Mouse (Mus musculus) gastrocnemius, adult 18-20 months (tissue): Measurements from ENCODE around the gene Ebi3. TPM values are rescaled to one million over a fixed set of nuclear protein-coding genes. Genes with fewer than 3 reads are reported as not detected.

ENCODE experiments used
- DNase-seq: peaks from one replicate; pipeline ENCODE4 v3.0.0; 2021; ENCODE audit warnings: low spot score
- total RNA-seq, 2 experiments: library from RNA; stranded (reverse); gene quantifications; 2 replicates each; pipeline ENCODE4 v1.2.3; 2021

Gene Ebi3
- total RNA-seq, 2 experiments from 2014 or later = 0.27 to 0.38 TPM

DNA sequence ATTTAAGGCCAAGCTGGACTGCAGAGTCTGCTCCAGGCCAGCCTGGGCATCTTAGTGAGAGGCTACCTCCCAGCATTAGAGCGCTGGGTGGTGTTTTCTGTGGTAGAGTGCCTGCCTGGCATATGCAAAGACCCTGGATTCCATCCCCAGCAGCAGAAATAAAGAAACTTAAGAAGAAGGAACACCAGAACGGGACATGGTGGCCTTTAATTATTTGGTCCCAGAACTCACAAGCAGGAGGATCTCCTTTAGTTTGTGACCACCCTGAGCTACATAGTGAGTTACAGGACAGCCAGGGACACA lies 6.1 kb downstream of the Ebi3 start:
- DNase-seq = no peak

DNA sequence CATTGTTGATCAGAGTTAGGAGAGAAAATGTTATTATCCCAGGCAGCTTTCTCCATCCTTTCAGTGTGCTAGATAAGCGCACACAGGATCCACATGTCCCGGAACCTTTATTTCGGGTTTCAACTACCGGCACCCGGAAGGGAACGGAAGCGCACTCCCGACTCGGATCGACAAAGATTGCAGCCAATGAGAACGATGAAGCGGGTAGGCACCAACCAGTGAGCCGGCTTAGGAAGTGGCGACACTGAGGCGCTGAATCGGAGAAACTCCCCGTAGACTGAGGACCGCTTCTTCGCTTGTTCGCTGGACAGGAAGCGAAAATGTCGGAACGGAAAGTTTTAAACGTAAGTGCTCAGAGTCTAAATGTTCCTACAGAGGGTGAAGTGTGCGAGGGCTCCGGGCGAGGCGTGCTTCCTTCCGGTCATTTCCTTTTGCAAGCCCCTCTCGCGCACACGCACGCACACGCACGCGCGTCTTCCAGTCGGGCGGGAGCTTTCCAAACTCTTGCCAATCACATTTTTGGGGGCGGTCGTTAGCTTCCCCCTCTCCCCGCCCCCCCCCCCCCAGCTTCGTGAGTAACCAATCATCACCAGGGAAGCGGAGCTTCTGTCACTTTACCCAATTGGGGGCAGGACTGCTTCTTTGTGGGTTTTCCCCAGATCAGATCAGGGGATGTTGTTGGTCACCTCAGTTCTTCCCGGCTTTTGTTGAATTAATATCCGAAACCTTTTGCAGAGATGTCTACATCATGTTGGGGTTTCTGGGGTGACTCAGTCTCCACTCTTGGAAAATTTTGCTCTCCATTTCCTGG lies 6.7 kb downstream of the Ebi3 start, which contains the start of gene Yju2:
Gene Yju2 (plus strand): TSS at position 182 of the 811 bp plus-strand sequence.
- DNase-seq = peak; percentile 93

DNA sequence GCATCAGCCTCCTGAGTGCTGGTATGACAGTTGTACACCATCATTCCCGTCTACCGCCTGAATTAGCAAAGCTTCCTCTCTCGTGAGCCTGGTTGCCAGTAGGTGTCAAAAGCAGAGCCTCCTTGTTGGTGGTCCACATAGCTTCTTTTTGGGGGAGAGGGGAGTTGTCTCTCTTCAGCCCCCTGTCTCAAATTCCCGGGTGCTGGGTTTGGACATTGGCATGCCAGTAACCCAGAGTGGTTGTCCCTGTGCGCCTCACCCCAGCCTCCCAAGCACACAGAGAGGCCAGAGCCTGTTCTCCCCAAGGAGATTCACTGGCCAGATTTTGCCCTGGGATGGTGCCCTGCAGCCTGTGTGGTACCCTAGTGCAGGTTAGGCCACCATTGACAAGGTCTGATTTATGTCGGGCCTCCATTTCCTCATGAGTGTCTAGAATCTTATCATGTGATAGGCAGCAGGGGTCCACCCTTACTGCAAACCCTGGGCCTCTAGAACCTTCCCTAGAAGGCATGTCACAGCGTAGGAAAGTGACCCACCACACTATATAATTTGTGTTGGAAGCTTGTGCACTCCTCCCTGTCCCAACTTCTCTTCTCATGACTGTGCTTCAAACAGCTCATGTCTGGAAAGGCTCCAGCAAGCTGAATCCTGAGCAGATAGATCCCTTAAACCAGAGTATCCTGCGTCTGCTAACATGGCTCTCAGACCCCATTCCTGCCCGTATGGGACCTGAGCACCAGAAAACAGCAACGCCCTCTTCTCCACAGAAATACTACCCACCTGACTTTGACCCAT lies 7.7 kb downstream of the Ebi3 start:
- no peak for DNase-seq

DNA sequence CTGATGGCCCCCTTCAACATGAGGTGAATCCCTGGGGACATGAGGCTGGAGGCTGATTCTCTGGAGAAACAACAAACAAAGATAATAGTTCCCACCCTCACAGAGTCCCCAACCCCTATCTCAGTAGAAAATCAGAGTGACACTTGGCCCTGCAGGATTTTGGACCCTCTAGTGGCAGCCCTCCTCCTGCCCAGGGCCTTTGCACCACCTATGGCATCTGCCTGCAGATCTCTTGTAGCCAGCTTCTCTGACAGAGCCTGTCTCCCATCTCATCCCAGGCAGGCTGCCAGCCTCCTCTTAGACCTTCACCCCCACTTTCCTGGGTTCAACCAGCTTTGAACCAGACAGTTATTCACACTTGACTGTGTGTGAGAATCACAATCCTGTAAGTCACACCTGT lies 8.4 kb downstream of the Ebi3 start:
- DNase-seq = no peak

DNA sequence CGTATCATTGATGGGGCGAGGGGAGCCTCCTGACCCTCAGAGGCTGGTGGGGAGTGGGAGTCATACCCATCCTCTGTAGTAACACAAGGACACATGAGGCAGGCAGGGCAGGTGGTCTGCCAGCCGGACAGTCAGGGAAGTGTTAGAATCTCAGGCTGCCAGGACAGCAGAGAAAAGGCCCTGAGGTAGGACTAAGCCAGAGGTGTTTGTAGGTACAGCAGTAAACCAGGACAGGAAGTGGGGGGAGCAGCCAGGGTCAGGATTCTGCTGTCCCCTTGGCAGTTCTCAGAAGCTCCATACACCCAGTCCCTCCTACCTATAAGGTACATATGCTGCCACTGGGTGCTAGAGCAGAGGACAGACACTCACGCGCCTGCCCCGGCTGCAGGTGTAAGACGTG lies 9.2 kb downstream of the Ebi3 start:
- no peak for DNase-seq

DNA sequence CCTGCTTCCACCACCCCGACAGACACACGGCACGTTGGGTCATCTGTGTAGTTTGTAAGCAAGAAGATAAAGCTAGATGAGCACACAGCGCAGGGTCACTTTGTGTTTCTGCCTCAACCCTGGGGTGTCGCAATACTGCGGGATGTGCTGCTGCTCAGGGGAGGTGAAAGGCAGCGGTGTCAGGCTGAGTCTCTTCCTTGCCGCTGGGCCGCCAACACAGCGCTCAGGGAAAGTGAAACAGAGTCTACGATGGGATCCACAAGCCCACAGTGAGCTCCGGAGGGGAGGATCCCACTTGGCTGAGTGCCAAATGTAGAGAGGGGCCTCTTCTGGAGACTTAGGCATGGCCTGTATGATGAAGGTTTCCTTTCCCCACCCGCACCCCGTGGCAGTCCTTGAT lies 10.7 kb downstream of the Ebi3 start:
- no peak for DNase-seq

DNA sequence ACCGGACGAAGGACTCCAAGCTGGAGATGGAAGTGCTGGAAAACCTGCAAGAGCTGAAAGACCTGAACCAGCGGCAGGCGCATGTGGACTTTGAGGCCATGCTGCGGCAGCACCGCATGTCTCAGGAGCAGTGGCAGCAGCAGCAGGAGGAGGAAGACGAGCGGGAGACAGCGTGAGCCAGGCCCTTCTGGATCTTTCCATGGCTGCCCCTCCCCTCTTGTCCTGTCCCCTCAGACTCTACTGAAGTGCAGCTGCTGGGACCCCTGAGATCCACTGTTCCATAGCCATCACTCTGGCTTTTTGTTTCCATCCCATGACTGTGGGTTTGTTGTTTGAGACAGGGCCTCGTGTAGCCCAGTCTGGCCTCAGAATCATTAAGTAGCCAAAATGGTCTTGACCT lies 12.1 kb downstream of the Ebi3 start:
- DNase-seq = no peak

DNA sequence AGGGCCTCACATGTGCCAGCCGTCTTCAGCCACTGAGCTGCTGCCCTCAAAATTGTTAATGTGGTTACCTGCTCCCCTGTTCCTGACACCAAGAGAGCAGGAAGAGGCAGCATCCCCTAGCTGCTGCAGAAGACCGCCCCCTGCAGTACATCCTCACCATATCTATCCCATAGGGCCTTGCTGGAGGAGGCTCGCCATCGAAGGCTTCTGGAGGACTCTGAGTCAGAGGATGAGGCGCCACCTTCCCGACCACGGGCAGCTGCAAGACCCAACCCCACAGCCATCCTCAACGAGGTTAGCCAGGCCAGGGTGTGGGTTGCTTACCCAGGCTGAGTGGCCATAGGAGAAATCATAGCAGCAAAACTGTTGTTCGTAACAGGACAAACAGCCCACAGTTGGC lies 12.6 kb downstream of the Ebi3 start:
- no peak for DNase-seq

DNA sequence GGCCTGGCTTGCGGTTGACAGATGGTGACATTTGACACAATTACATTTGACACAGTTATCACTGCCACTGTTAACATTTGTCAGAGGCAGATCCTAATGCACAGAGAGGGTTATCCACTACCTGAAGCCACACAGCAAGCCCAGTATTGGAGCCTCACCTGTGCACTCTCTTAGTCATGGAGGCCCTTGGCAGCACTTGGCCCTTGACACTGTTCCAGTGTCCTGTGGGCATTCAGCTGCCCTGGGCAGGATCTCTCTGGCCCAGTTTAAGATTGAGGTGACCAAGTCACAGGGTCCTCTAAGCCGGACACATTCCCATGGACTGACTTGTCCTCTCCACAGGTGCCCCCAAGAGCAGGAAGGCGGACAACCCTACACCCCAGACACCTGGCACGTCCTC lies 14.7 kb downstream of the Ebi3 start:
- DNase-seq = no peak

DNA sequence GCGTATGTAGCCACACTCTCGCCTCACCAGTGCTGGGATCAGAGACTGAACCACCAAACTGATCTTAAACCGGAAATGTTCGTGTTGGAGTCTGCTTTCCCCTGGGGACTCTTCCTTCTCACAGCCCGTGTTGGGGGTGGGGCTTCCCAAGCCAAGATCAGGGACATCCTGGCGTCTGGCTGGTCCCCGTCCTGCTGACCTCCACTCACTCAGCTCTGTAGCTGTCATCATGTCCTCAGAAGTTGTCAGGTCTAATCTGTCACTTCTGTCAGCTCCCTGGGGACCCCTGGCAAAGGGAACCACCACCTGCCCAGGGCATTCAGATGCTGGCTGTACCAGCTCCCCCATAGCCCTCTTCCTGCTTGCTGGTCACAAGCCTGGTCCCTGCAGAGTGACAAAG lies 15.8 kb downstream of the Ebi3 start:
- DNase-seq = no peak

DNA sequence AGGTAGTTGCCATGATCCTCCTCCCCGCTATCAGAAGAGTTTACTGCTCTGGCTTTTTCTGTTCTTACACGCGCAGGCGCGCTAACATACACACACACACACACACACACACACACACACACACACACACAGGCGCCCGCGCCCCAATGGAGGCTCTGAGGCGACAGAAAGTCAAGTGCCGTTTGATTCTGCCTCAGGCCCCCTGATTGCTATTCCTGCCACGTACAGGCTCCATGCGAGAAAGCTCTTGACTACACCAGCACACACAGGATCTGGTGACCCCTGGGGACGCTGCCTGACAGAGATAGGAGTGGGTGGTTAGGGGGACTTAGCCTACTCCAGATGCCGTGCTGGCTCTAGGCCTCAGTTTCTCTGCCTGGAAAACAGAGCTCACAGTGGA lies 17.1 kb downstream of the Ebi3 start:
- no peak for DNase-seq

DNA sequence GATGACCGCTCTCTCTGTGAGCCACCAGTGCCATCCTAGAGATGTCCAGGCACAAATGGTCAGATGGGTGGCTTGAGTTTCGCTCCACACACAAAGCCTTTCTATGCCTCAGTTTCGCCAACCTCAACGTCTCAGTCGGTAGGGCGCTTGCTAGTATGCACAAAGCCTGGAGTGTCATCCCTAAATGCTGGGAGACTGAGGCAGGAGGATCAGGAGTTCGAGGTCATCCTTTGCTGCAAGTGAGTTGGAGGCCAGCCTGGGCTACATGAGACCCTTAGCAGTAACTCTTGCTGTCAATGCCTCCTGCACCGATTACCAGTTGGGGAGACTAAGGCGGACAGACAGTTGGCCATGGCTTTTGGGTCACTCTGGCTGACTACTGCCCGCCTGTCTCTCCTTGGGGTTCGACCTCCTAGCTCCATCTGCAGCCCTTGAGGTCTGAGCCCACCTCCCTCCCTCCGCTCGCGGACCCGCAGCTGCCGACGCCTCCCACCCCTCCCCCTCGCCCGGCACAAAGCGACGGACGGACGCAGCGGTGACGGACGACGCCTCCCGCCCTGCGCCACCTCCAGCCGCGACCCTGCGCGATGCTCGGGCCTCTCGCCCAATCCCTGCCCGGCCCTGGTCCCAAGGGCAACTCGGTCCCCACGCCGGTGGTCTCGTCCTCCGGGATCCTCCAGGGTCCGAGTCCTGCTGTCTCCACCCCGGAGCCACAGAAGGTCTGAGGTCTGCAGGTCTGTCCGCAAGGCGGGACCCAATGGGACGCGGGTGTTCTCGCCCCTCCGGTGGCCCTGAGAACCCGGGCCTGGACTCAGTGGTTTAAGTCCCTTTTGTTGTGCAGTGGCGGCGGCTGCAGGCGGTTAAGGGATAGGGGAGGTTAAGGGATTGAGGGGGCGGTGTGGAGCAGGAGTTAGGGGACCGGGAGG lies 17.8 kb downstream of the Ebi3 start, which contains the start of gene Shd:
Gene Shd (plus strand): TSS at position 502 of the 926 bp plus-strand sequence.
- DNase-seq = no peak

DNA sequence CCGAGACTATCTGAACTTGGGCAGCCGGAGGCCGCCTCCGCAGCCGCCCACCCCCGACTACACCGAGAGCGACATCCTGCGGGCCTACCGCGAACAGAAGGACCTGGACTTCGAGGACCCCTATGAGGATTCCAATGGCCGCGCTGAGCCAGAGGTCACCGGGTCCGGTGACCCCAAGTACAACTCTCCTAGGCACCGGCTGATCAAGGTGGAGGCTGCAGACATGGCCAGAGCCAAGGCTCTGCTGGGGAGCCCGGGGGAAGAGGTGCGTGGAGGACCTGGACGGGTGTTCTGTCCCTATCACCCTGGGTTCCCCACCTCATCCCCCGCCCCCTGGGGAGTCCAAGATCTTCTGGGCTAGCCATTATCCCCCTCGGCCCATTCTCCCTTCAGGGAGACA lies 19.0 kb downstream of the Ebi3 start:
- DNase-seq = no peak

DNA sequence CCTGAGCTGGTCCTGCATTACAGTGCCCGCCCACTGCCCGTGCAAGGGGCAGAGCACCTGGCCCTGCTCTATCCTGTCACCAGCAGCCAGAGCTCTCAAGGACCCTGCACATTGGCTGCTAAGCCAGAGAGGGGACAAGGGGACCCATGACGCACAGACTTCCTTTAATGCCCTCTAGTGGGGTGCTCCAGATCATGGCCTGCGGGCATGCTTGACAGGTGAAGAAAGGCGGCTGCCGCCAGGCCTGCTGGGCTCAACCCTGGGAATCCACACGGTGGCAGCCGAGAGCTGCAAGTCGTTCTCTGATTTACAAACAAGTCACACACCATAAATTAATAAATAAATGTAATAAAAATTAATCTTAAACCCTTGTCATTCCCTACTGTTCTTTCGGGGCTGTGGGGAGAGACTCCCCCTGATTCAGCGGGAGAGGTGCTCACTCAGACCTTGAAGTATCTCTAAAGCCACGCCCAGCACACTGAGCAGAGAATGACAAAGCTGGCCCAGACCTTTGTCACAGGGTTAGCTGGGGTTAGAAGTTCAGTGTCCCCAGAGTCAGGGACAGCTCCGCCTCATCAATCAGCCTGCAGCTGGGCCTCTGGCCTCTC lies 23.9 kb downstream of the Ebi3 start:
- peak; percentile 79 for DNase-seq

DNA sequence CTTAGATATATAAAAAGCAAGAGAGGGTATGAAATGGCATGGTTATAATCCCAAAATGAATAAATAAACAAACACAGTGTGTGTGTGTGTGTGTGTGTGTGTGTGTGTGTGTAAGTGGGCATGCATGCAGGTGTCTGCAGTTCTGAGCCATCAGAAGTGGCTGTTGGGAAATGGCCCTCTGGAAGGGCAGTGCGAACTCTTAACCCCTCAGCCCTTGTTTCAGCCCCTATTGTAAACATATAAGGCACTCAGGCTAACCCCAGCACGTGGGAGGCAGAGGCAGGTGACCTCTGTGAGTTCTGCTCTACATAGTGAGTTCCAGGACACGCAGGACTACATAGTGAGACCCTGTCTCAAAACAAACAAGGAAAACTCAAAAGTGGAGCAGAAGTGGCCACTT lies 24.9 kb downstream of the Ebi3 start:
- no peak for DNase-seq

DNA sequence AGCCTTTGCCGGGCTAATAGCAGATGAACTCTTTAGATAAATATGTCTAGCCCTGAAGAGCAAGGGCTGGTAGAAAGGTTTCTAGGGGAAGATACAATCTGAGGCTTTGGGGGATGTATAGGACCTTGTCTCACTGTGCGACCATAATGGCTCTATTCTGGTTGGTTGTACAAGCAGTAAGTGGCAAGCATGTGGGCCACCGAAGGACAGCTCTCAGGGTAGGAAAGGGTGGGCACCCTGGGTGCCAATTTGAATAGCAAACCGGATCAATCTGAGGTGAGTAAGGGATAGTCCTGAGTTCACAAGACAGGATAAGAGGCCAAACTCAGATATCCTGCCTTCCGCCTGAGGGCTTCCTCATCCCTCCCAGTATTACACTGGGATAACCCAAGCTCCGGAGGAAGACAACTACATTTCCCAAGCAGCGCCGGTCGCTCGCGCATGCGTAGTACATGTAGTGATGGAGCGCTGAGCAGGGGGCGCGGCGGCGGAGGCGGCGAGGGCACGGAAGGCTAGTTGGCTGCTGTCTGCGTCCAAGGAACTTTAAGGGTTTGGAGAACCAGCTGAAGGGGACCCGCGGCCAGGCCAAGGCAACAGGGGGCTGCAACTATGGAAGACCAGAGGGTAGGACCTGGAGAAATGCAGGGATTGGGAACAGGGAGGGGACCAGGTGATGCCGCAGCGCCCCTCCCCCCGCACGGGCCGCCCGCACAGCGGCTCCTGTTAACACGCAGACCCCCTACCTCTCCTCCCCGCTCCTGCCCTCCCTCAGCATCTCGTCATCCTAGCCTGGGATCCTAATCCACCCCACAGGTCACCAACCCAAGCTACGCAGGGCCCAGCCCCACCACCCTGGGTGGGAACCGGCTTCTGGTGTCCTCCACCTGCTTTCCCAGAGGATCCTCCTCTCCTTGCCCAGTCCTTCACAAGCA lies 33.9 kb downstream of the Ebi3 start, which contains the start of gene Fsd1:
Gene Fsd1 (plus strand): TSS at position 480 of the 932 bp plus-strand sequence.
- no peak for DNase-seq

DNA sequence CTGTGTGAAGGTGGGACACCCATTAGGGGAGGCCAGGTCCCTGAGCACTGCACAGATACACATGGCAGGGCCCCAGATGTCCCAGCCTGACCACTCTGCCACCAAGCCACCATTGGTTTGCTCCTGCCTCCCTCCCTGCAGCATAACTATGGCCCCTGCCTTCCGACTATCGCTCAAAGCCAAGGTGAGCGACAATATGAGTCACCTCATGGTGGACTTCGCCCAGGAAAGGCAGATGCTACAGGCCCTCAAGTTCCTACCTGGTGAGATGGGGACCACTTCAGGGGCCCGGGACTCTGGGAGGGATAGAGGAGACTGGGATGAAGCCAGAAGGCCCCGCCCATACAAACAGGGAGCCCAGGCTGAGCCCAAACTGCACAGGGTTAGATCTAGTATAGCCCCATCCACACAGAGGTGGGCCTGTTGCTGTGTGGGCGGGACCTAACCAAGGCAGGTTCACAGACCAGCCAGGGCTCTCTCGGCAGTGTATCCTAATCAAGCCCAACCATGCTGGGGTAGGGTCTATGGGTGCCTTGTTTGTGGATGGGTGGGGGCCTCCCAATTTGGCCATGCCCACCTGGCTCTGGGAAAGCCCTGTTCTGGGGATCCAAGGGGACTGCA lies 37.9 kb downstream of the Ebi3 start:
- no peak for DNase-seq

DNA sequence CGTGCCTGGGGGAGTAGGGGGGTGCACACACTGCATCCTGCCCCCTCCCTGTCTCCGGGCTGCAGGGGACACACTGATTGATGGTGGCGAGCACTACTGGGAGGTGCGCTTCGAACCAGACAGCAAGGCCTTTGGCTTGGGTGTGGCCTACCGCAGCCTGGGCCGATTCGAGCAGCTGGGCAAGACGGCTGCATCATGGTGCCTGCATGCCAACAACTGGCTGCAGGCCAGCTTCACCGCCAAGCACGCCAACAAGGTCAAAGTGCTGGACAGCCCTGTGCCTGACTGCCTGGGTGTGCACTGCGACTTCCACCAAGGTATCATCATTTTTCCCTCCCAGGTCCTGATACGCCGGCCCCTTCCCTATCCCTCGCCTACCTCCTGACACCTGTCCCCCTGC lies 43.6 kb downstream of the Ebi3 start:
- peak; percentile 52 for DNase-seq

DNA sequence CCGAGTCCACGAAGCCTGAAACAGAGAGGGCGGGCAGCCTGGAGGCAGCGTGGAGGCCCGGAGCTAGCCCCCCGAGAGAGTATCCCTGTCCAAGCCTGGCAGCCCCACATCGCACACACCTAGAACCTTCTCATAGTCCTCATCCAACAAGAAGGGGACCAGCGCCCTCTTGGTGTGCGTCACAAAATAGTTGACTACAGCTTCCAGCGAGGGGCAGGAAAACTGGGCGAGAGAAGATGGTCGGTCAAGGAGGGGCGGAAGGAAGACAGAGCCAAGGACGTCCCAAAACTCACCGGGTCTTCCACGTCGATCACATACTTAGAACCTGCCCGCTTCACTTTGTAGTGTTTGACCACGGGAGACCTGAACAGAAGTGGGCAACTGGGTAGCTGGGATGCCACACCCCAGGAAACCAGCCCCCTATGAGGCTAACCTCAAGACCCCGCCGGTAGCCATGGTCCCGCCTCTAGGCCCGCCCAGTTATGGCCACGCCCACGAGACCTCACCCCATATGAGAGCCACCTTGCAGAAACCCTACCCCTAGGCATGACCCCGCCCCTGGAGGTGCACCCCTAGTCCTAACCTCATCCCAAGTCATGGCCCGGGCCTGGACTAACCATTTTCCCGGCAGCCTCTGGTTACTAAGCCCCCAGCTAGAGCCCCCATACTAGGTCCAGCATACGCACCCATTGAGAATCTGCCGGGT lies 47.5 kb downstream of the Ebi3 start:
- DNase-seq = no peak
